Mouse (Mus musculus) cerebellum, adult 11-12 months (tissue): ENCODE measurements around the gene Wee1.
"Not testable (repeated sequence)": the region's sequence is repeated elsewhere in the genome, so short reads cannot be mapped to it uniquely, and the experiment has no call there.

Experiments
- DNase-seq: peaks from one replicate; pipeline ENCODE4 v3.0.0; 2022

Wee1 gene

GRCm38 (mm10) chr7:110121516-110122288 lies at the start of gene Wee1:
Gene Wee1 (plus strand): TSS chr7:110122046.
- peak; percentile 99 for DNase-seq

- no peak for DNase-seq
These were observed 43.7 kb upstream of the Wee1 start for GRCm38 (mm10) chr7:110078168-110078567.

GRCm38 (mm10) chr7:110083386-110084165 lies 38.3 kb upstream of the Wee1 start:
- peak; percentile 38 for DNase-seq

- DNase-seq: no peak
These were observed 36.6 kb upstream of the Wee1 start for GRCm38 (mm10) chr7:110085217-110085616.

- no peak for DNase-seq
These were observed 33.9 kb upstream of the Wee1 start for GRCm38 (mm10) chr7:110087914-110088313.

- peak; percentile 13 for DNase-seq
These were observed 30.2 kb upstream of the Wee1 start for GRCm38 (mm10) chr7:110091670-110092069.

GRCm38 (mm10) chr7:110096332-110096731 lies 25.5 kb upstream of the Wee1 start:
- DNase-seq: no peak

- no peak for DNase-seq
These were observed 24.6 kb upstream of the Wee1 start for GRCm38 (mm10) chr7:110097106-110097793.

GRCm38 (mm10) chr7:110100854-110101253 lies 21.0 kb upstream of the Wee1 start:
- no peak for DNase-seq

GRCm38 (mm10) chr7:110101266-110101665 lies 20.6 kb upstream of the Wee1 start:
- DNase-seq: no peak

- DNase-seq: no peak
These were observed 16.8 kb upstream of the Wee1 start for GRCm38 (mm10) chr7:110105041-110105440.

- DNase-seq: no peak
These were observed 15.2 kb upstream of the Wee1 start for GRCm38 (mm10) chr7:110106633-110107032.

GRCm38 (mm10) chr7:110108524-110108923 lies 13.3 kb upstream of the Wee1 start:
- not testable (repeated sequence) for DNase-seq

GRCm38 (mm10) chr7:110108967-110109610 lies 12.8 kb upstream of the Wee1 start:
- DNase-seq: no peak

- no peak for DNase-seq
These were observed 11.7 kb upstream of the Wee1 start for GRCm38 (mm10) chr7:110110061-110110656.

GRCm38 (mm10) chr7:110114699-110115098 lies 7.1 kb upstream of the Wee1 start:
- DNase-seq: no peak

GRCm38 (mm10) chr7:110116731-110117291 lies 5.0 kb upstream of the Wee1 start:
- no peak for DNase-seq

GRCm38 (mm10) chr7:110118448-110118847 lies 3.4 kb upstream of the Wee1 start:
- DNase-seq: no peak

- DNase-seq: no peak
These were observed 1.6 kb upstream of the Wee1 start for GRCm38 (mm10) chr7:110120157-110120784.

GRCm38 (mm10) chr7:110121162-110121515 lies 707 bp upstream of the Wee1 start:
- no peak for DNase-seq

GRCm38 (mm10) chr7:110122289-110122564 lies 381 bp downstream of the Wee1 start:
- no peak for DNase-seq
